Mouse (Mus musculus) c-Kit-positive CD71-negative TER-119-negative erythroid progenitor cells, embryonic 14.5 days (primary cell): ENCODE results near the gene Ifnar1.

Experiments used
- DNase-seq: peaks from one replicate; pipeline ENCODE4 v3.0.0-alpha.2; 2013; ENCODE audit warnings: low read depth

Gene Ifnar1

GRCm38 (mm10) chr16:91543619-91544018 is 58.6 kb downstream of the Ifnar1 start:
- DNase-seq = no peak

GRCm38 (mm10) chr16:91545597-91546281 is 60.7 kb downstream of the Ifnar1 start:
- no peak for DNase-seq

GRCm38 (mm10) chr16:91546391-91546835 is 61.4 kb downstream of the Ifnar1 start:
- DNase-seq = no peak

- no peak for DNase-seq
These were observed 62.1 kb downstream of the Ifnar1 start, which contains the start of gene Ifngr2 for GRCm38 (mm10) chr16:91546836-91547741. TSS of gene Ifngr2 (plus strand) at chr16:91547072.

GRCm38 (mm10) chr16:91547974-91548373 is 62.9 kb downstream of the Ifnar1 start:
- DNase-seq = no peak

- no peak for DNase-seq
These were observed 63.5 kb downstream of the Ifnar1 start for GRCm38 (mm10) chr16:91548586-91548985.

- DNase-seq = no peak
These were observed 64.0 kb downstream of the Ifnar1 start for GRCm38 (mm10) chr16:91548996-91549395.

- DNase-seq = no peak
These were observed 64.6 kb downstream of the Ifnar1 start for GRCm38 (mm10) chr16:91549616-91550015.

- no peak for DNase-seq
These were observed 66.1 kb downstream of the Ifnar1 start for GRCm38 (mm10) chr16:91551081-91551524.

- DNase-seq = no peak
These were observed 67.0 kb downstream of the Ifnar1 start for GRCm38 (mm10) chr16:91552072-91552471.

- DNase-seq = no peak
These were observed 68.6 kb downstream of the Ifnar1 start for GRCm38 (mm10) chr16:91553625-91554024.

GRCm38 (mm10) chr16:91555017-91555605 is 70.1 kb downstream of the Ifnar1 start:
- DNase-seq = no peak

- DNase-seq = no peak
These were observed 71.6 kb downstream of the Ifnar1 start for GRCm38 (mm10) chr16:91556659-91557058.
